10 mouse cellular contexts compared by ENCODE assay signal in genomic region chr17:3349939-3350338, GRCm38 (mm10). TPM values are rescaled to one million over a fixed set of nuclear protein-coding genes. Genes with fewer than 3 reads are reported as not detected.
DNase-seq lines count a peak whose midpoint lies in the region; ATAC-seq lines count a peak whose summit lies in the region.
"Had no signal": no experiment of that assay in that cellular context is flagged by ENCODE, and none has a peak within 500 bp of the region (broad histone marks: within the 10 kb centered on the region; RNA-seq: fewer than 3 reads in every experiment).

No protein-coding gene starts in this region.

- H3K4me1 ChIP-seq in heart, embryonic 11.5 days (ENCODE audit: control insufficient read depth, insufficient read depth, low read length), result no peaks in the 10 kb centered on the region
- H3K4me1 ChIP-seq: liver, embryonic 15.5 days; stomach, embryonic 15.5 days had no signal

- H3K27ac ChIP-seq in heart, embryonic 11.5 days (ENCODE audit: low read depth, low read length), result no peak overlapping the region
- H3K27ac ChIP-seq: liver, embryonic 15.5 days; neural tube, embryonic 13.5 days; stomach, embryonic 15.5 days had no signal

- ATAC-seq in heart, embryonic 11.5 days (replicated peaks; ENCODE audit: insufficient number of reproducible peaks, low FRiP score, low TSS enrichment), result 0 out of 2 replicates have a peak, but pooled peaks have one; percentile 35

- H3K4me2 ChIP-seq in heart, embryonic 11.5 days, result no peak overlapping the region
- H3K4me2 ChIP-seq: liver, embryonic 15.5 days; neural tube, embryonic 13.5 days; stomach, embryonic 15.5 days had no signal

- H3K9me3 ChIP-seq in heart, embryonic 11.5 days (replicated peaks; ENCODE audit: control insufficient read depth, low read length), result no peaks in the 10 kb centered on the region
- H3K9me3 ChIP-seq: liver, embryonic 15.5 days; neural tube, embryonic 13.5 days; stomach, embryonic 15.5 days had no signal

- no peak overlapping the region for H3K9ac ChIP-seq in heart, embryonic 11.5 days (ENCODE audit: low read depth, low read length)
- H3K9ac ChIP-seq: liver, embryonic 15.5 days; neural tube, embryonic 13.5 days; stomach, embryonic 15.5 days had no signal

- H3K27me3 ChIP-seq in heart, embryonic 11.5 days (ENCODE audit: control insufficient read depth, insufficient read depth, low read length), result no peaks in the 10 kb centered on the region
- H3K27me3 ChIP-seq: liver, embryonic 15.5 days; neural tube, embryonic 13.5 days; stomach, embryonic 15.5 days had no signal

- peak; percentile 47 for DNase-seq in right cerebral cortex, adult 18-20 months
- no peak for DNase-seq in right cerebral cortex, postnatal 14 days
- peak; percentile 90 for DNase-seq in adrenal gland, adult 2 months
- peak; percentile 55 to 73 for DNase-seq in urinary bladder, postnatal 36 days (ENCODE audit: low spot score in 2 of 2)
- DNase-seq in liver, result no peak
- no peak for DNase-seq in frontal cortex, adult 2 months (ENCODE audit: extremely low spot score in 1 of 2, low spot score in 1 of 2)

- H3K4me3 ChIP-seq in heart, embryonic 11.5 days (ENCODE audit: low read depth, low read length), result no peak overlapping the region
- H3K4me3 ChIP-seq: liver, embryonic 15.5 days; neural tube, embryonic 13.5 days; stomach, embryonic 15.5 days had no signal

- no peaks in the 10 kb centered on the region for H3K36me3 ChIP-seq in heart, embryonic 11.5 days (ENCODE audit: control insufficient read depth, insufficient read depth, low read length)
- H3K36me3 ChIP-seq: liver, embryonic 15.5 days; neural tube, embryonic 13.5 days; stomach, embryonic 15.5 days had no signal

- WGBS in heart, embryonic 11.5 days (ENCODE audit: insufficient replicate concordance), result 44% methylated on average over 12 of the region's 12 CpGs

RNA-seq across cellular contexts. Expression of gene Tiam2, which starts 23.6 kb away (rescaled TPM):
- total RNA-seq in adrenal gland, adult 2 months (2021), result 10 to 100 TPM; 22.3 to 29.4 TPM
- polyA plus RNA-seq in adrenal gland, adult 2 months (2012; rRNA removed), result 5.3 and 6.5 TPM in 2 replicates
- polyA plus RNA-seq in heart, embryonic 11.5 days (2014; fragmentation: Nextera tagmentation; extraction: Ambion mirVana), result 3.2 and 4.4 TPM in 2 replicates
- 126 and 143 TPM in 2 replicates for polyA plus RNA-seq in frontal cortex, adult 2 months (2012; rRNA removed)

Comparison
In these comparisons a context has a peak if more than half of its experiments do, and no peak if none do; other contexts are left out.
1. DNase-seq: peak in right cerebral cortex, adult 18-20 months (single experiment), adrenal gland, adult 2 months (single experiment) and urinary bladder, postnatal 36 days (2 of 2); none in right cerebral cortex, postnatal 14 days (single experiment), liver (single experiment) and frontal cortex, adult 2 months (0 of 2).
2. RNA of gene Tiam2, which starts 23.6 kb away (polyA plus RNA-seq): 126 to 143 TPM in frontal cortex, adult 2 months; 5.3 to 6.5 TPM in adrenal gland, adult 2 months and 3.2 to 4.4 TPM in heart, embryonic 11.5 days; every median in the first group is over 10 times any median in the second.